Mouse (Mus musculus): ENCODE results near the gene Ech1. TPM values are rescaled to one million over a fixed set of nuclear protein-coding genes. Genes with fewer than 3 reads are reported as not detected.

Gene Ech1
- polyA plus RNA-seq, 1 experiment from 2014 or later = 175 TPM

- WGBS = 70% methylated on average over 9 of the region's 9 CpGs
- Histone ChIP-seq H3K36me3 (no peaks in the 10 kb centered on the region), H3K4me3 (replicated peaks) (no peak overlapping the region), H3K9me3 (no peaks in the 10 kb centered on the region), H3K4me2 (no peak overlapping the region), H3K27ac (no peak overlapping the region), H3K4me1 (no peaks in the 10 kb centered on the region), H3K27me3 (replicated peaks) (no peaks in the 10 kb centered on the region), H3K9ac (no peak overlapping the region)
- ATAC-seq (ENCODE audit: insufficient read depth, low FRiP score, low read depth) = peak; percentile 24; the same call in 1 of the 2 replicates
These were observed 13.3 kb downstream of the Ech1 start for GRCm38 (mm10) chr7:28838331-28838730.

- Histone ChIP-seq H3K27me3 (replicated peaks) (no peaks in the 10 kb centered on the region), H3K36me3 (no peaks in the 10 kb centered on the region), H3K4me2 (no peak overlapping the region), H3K27ac (no peak overlapping the region), H3K9me3 (no peaks in the 10 kb centered on the region), H3K4me3 (replicated peaks) (no peak overlapping the region), H3K4me1 (peaks cover 4% of the 10 kb centered on the region; the same call in 1 of the 2 replicates), H3K9ac (no peak overlapping the region)
- ATAC-seq (ENCODE audit: insufficient read depth, low FRiP score, low read depth) = no peak
- WGBS = 75% methylated on average over 1 of the region's 1 CpGs
These were observed 22.3 kb downstream of the Ech1 start for GRCm38 (mm10) chr7:28847273-28847672.

- Histone ChIP-seq H3K9me3 (no peaks in the 10 kb centered on the region), H3K4me2 (no peak overlapping the region), H3K4me3 (replicated peaks) (no peak overlapping the region), H3K4me1 (peaks cover 4% of the 10 kb centered on the region; the same call in 1 of the 2 replicates), H3K36me3 (no peaks in the 10 kb centered on the region), H3K27ac (peak overlapping the region; percentile 87), H3K27me3 (replicated peaks) (no peaks in the 10 kb centered on the region), H3K9ac (no peak overlapping the region)
- ATAC-seq (ENCODE audit: insufficient read depth, low FRiP score, low read depth) = peak; percentile 75
- 44% methylated on average over 1 of the region's 1 CpGs for WGBS
These were observed 24.8 kb downstream of the Ech1 start for GRCm38 (mm10) chr7:28849700-28850236.

DNA sequence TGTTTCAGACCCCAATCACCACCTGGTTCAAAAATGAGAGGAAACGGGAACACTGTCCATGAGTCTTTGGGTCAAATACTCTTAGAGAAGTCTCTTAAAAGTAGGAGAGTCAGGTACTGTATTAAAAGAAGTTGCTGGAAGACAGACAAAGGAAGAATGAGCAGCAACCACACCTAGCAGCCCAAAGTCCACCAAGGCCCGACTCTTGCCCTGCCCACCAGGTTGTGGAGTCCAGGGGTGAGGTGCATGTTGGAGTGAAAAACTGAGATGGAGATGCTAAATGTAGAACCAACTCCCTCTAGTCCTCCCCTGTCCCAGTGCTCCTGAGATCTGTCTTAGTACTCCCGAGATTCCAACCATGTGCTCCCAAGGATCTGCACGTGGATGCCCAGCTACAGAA, 25.6 kb downstream of the Ech1 start:
- no peak overlapping the region for H3K4me3 ChIP-seq (replicated peaks)
- peak overlapping the region; percentile 87 for H3K27ac ChIP-seq
- WGBS = 71% methylated on average over 4 of the region's 4 CpGs
- ATAC-seq (ENCODE audit: insufficient read depth, low FRiP score, low read depth) = no peak
- no peak overlapping the region for H3K4me2 ChIP-seq
- peaks cover 4% of the 10 kb centered on the region; the same call in 1 of the 2 replicates for H3K4me1 ChIP-seq
- H3K9me3 ChIP-seq = no peaks in the 10 kb centered on the region
- H3K27me3 ChIP-seq (replicated peaks) = no peaks in the 10 kb centered on the region
- no peaks in the 10 kb centered on the region for H3K36me3 ChIP-seq
- no peak overlapping the region for H3K9ac ChIP-seq

DNA sequence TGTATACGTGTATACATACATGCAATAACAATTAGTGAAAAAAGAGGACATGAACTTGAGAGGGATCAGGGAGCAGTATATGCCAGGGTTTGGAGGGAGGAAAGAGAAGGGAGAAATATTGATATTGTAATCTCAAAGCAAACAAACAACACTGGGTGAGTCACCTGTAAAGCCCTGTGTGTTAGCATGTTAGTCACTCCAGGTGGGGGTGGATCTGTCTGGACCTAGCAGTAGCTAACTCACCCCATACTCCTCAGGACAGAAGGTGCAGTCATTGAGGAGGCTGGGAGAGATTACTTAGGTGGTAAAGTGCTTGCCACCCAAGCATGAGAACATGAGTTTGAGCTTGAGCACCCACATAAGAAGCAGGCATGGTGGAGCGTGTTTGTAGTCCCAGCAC, 34.9 kb downstream of the Ech1 start:
- Histone ChIP-seq H3K36me3 (no peaks in the 10 kb centered on the region), H3K4me2 (no peak overlapping the region), H3K4me3 (replicated peaks) (no peak overlapping the region), H3K27me3 (replicated peaks) (no peaks in the 10 kb centered on the region), H3K4me1 (peaks cover 12% of the 10 kb centered on the region), H3K9ac (no peak overlapping the region), H3K27ac (no peak overlapping the region), H3K9me3 (no peaks in the 10 kb centered on the region)
- 0 out of 2 replicates have a peak, but pooled peaks have one; percentile 45 for ATAC-seq (ENCODE audit: insufficient read depth, low FRiP score, low read depth)
- 88% methylated on average over 2 of the region's 2 CpGs for WGBS

DNA sequence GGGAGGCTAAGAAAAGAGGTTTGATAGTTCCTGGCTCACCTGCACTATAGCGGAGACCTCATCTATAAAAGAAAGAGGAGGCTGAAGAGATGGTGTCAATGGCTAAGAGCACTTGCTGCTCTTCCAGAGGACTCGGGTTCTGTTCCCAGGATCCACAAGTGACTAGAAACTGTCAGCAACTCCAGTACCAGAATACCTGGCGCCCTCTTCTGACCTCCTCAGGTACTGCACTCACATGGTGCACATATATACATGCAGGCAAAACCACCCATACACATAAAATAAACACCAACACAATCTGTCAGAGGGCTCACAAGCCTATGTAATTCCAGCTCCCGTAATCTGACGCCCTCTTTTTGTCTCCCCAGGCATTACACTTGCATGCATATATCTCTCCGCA, 35.9 kb downstream of the Ech1 start:
- 85% methylated on average over 6 of the region's 6 CpGs for WGBS
- no peak overlapping the region for H3K4me3 ChIP-seq (replicated peaks)
- no peak overlapping the region for H3K27ac ChIP-seq
- ATAC-seq (ENCODE audit: insufficient read depth, low FRiP score, low read depth) = no peak
- H3K9ac ChIP-seq = no peak overlapping the region
- H3K4me1 ChIP-seq = peaks cover 12% of the 10 kb centered on the region
- H3K27me3 ChIP-seq (replicated peaks) = no peaks in the 10 kb centered on the region
- H3K36me3 ChIP-seq = no peaks in the 10 kb centered on the region
- H3K4me2 ChIP-seq = no peak overlapping the region
- no peaks in the 10 kb centered on the region for H3K9me3 ChIP-seq

DNA sequence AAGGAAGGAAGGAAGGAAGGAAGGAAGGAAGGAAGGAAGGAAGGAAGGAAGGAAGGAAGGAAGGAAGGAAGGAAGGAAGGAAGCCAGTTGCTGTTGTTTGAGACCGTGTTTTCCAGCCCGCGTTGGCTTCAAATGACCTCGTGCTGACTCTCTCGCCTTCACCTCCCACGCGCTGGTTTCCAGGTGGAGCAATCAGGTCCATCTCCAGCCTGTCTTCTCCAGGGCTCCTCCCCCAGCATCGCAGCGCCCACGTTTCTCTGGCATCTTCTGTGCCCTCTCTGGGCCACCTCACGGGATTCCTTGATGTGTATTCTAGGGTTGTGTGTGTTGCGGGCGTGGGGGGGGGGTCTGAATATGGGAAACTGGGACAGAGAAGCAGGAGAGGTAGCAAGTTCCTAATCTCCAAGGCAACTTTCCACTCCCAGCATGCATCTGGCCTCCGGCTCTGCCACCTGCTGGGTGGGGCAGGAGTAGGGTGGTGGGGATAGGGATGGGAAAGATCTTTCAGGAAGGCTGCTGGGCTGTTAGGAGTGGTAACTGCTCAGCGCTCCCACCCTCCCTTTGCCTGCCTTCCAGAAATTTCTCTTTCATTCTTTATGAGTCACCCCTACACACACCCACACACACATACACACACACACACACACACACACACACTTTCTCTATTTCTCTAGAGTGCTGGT, 37.9 kb downstream of the Ech1 start:
- 69% methylated on average over 15 of the region's 15 CpGs for WGBS
- no peak overlapping the region for H3K27ac ChIP-seq
- peaks cover 20% of the 10 kb centered on the region for H3K4me1 ChIP-seq
- no peak overlapping the region for H3K4me3 ChIP-seq (replicated peaks)
- ATAC-seq (ENCODE audit: insufficient read depth, low FRiP score, low read depth) = 0 out of 2 replicates have a peak, but pooled peaks have one; percentile 28
- H3K36me3 ChIP-seq = no peaks in the 10 kb centered on the region
- H3K4me2 ChIP-seq = no peak overlapping the region
- no peak overlapping the region for H3K9ac ChIP-seq
- no peaks in the 10 kb centered on the region for H3K9me3 ChIP-seq
- no peaks in the 10 kb centered on the region for H3K27me3 ChIP-seq (replicated peaks)

- Histone ChIP-seq H3K27ac (peak within 1 kb of the TSS; percentile 32; the same call in 1 of the 2 replicates), H3K36me3 (no peaks in the 10 kb centered on the region), H3K4me1 (peaks cover 20% of the 10 kb centered on the region), H3K4me2 (0 out of 2 replicates have a peak within 1 kb of the TSS, but pooled peaks have one; percentile 10), H3K4me3 (replicated peaks) (no peak within 1 kb of the TSS), H3K9me3 (no peaks in the 10 kb centered on the region), H3K27me3 (replicated peaks) (no peaks in the 10 kb centered on the region), H3K9ac (no peak within 1 kb of the TSS)
- WGBS = 78% methylated on average over 6 of the region's 6 CpGs
- ATAC-seq (ENCODE audit: insufficient read depth, low FRiP score, low read depth) = no peak
These were observed 38.5 kb downstream of the Ech1 start, which contains the start of gene Lgals7 for GRCm38 (mm10) chr7:28863540-28863939. Gene Lgals7, plus strand, starts transcription at chr7:28863853.

GRCm38 (mm10) chr7:28864288-28864750, 39.3 kb downstream of the Ech1 start:
- no peak overlapping the region for H3K4me3 ChIP-seq (replicated peaks)
- H3K4me1 ChIP-seq = peaks cover 20% of the 10 kb centered on the region
- 0 out of 2 replicates have a peak overlapping the region, but pooled peaks have one; percentile 10 for H3K4me2 ChIP-seq
- 37% methylated on average over 9 of the region's 9 CpGs for WGBS
- H3K27me3 ChIP-seq (replicated peaks) = no peaks in the 10 kb centered on the region
- no peak for ATAC-seq (ENCODE audit: insufficient read depth, low FRiP score, low read depth)
- H3K9me3 ChIP-seq = no peaks in the 10 kb centered on the region
- 0 out of 2 replicates have a peak overlapping the region, but pooled peaks have one; percentile 32 for H3K27ac ChIP-seq
- H3K9ac ChIP-seq = no peak overlapping the region
- no peaks in the 10 kb centered on the region for H3K36me3 ChIP-seq

DNA sequence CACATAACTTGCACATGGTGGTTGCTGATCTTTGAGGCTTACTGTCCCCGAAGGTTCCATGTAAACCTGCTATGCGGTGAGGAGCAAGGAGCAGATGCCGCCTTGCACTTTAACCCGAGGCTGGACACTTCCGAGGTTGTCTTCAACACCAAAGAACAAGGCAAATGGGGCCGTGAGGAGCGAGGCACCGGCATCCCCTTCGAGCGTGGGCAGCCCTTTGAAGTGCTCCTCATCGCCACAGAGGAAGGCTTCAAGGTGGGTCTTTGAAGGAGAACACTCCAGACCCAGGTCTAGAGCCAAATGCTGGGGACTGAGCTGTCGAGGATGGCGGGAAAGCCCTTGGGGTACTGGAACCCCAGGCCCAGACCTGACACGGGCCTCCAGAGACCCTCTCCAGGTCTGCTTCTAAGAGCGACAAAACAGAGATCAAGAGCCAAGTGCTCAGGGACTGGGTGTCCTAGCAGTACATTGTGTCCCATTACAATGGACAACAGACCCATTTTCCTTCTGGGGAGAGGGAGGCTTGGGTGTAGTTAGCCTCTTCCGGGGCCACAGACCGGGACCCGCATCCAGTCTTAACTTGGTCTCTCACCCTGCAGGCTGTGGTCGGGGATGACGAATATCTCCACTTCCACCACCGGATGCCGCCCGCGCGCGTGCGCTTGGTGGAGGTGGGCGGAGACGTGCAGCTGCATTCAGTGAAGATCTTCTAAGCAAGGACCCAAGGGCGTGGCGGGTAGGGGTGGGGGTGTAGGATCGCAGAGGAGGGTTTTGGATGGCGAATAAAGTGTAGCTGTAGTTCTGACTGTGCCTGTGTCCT, 40.7 kb downstream of the Ech1 start:
- H3K27me3 ChIP-seq (replicated peaks) = no peaks in the 10 kb centered on the region
- no peak overlapping the region for H3K9ac ChIP-seq
- WGBS = 35% methylated on average over 33 of the region's 33 CpGs
- peak overlapping the region; percentile 8; the same call in 1 of the 2 replicates for H3K27ac ChIP-seq
- H3K4me1 ChIP-seq = peaks cover 20% of the 10 kb centered on the region
- peak overlapping the region; percentile 23 for H3K4me3 ChIP-seq (replicated peaks)
- H3K4me2 ChIP-seq = peak overlapping the region; percentile 50
- H3K9me3 ChIP-seq = no peaks in the 10 kb centered on the region
- ATAC-seq (ENCODE audit: insufficient read depth, low FRiP score, low read depth) = peak; percentile 69; the same call in 1 of the 2 replicates
- H3K36me3 ChIP-seq = no peaks in the 10 kb centered on the region

DNA sequence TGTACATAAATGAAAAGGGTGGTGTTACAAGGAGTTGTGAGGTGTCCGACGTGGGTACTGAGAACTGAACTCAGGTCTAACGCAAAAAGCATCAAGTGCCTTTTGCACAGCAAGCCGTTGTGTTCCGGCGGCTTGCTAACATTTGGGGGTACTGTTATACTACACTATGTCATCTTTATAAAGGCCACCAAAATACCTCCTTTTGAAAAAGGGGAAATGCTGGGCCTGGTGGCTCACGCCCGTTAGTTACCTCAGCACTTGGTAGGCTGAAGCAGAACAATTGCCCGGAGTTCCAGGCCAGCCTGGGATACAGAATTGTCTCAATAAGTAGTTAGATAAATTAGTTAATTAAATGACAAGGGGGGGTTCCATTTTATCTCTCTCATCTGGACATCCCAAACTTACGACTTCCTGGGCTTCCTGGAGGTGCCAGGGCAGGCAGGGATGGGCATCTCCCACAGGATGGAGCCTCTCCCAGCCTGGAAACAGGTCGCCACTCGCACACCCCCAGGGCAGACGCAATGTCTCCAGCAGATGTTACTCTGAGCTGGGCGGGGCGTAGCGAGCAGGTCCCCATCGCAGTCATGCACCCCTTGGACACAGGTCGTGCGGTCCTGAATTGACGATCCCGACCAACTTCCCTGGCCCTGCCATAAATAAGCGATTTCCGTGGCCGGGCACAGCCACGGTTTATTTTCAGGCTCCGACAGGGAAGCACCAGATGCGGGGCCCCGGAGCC, 41.9 kb downstream of the Ech1 start:
- no peaks in the 10 kb centered on the region for H3K27me3 ChIP-seq (replicated peaks)
- no peaks in the 10 kb centered on the region for H3K9me3 ChIP-seq
- H3K4me1 ChIP-seq = peaks cover 20% of the 10 kb centered on the region
- H3K9ac ChIP-seq = no peak overlapping the region
- no peak overlapping the region for H3K4me3 ChIP-seq (replicated peaks)
- H3K36me3 ChIP-seq = no peaks in the 10 kb centered on the region
- no peak for ATAC-seq (ENCODE audit: insufficient read depth, low FRiP score, low read depth)
- WGBS = 92% methylated on average over 28 of the region's 28 CpGs
- no peak overlapping the region for H3K4me2 ChIP-seq
- H3K27ac ChIP-seq = peak overlapping the region; percentile 31; the same call in 1 of the 2 replicates
